Mouse (Mus musculus) CD4-positive, CD25-positive, alpha-beta regulatory T cell, adult 9 weeks (primary cell): ENCODE measurements around the gene 4930404H24Rik. TPM values are rescaled to one million over a fixed set of nuclear protein-coding genes. Genes with fewer than 3 reads are reported as not detected.

Source experiments
- polyA plus RNA-seq: library from polyadenylated mRNA; unstranded; fragments of 100-300 nt; shearing (Covaris generic); gene quantifications from one replicate; pipeline ENCODE4 v1.2.1, GENCODE M21; 2017

Gene 4930404H24Rik
- not detected for polyA plus RNA-seq

GRCm38 (mm10) chr2:153492573-153493392 is at the start of gene 4930404H24Rik:
Gene 4930404H24Rik (plus strand): TSS chr2:153492790.

GRCm38 (mm10) chr2:153529931-153530766 is 37.6 kb downstream of the 4930404H24Rik start, which contains the start of gene Nol4l:
Gene Nol4l (minus strand): TSS chr2:153529971.

Other genes with a start within 250 kb of the 4930404H24Rik start
- 26.7 TPM for gene Kif3b, start 201.4 kb upstream of the 4930404H24Rik start, polyA plus RNA-seq
- gene Asxl1, start 147.0 kb upstream of the 4930404H24Rik start, polyA plus RNA-seq, result 14.9 TPM
- 4.4 TPM for gene Nol4l, start 37.2 kb downstream of the 4930404H24Rik start, polyA plus RNA-seq
- gene Commd7, start 140.0 kb downstream of the 4930404H24Rik start, polyA plus RNA-seq, result 142 TPM
- 5.3 TPM for gene Dnmt3b, start 156.7 kb downstream of the 4930404H24Rik start, polyA plus RNA-seq
- not detected for gene Dnmt3c, start 203.9 kb downstream of the 4930404H24Rik start, polyA plus RNA-seq
- gene Mapre1, start 248.5 kb downstream of the 4930404H24Rik start, polyA plus RNA-seq, result 227 TPM